Mouse (Mus musculus) limb, embryonic 11.5 days (tissue): ENCODE data around the gene Foxp2. TPM values are rescaled to one million over a fixed set of nuclear protein-coding genes. Genes with fewer than 3 reads are reported as not detected.

Experiments
- ATAC-seq: fragments of 200-750 bp; cut with Nextera tagmentation; 2 replicates; pipeline ENCODE4 v1.8.0; 2017; ENCODE audit warnings: low read depth; ENCODE audit not compliant: insufficient number of reproducible peaks, low FRiP score, low TSS enrichment
- DNase-seq: peaks from one replicate; pipeline ENCODE4 v3.0.0-alpha.2; 2015; ENCODE audit warnings: low spot score
- H3K27ac ChIP-seq: fragments of 300-500 bp; sonication (generic); replicated peaks from 2 replicates; pipeline ENCODE4 v1.5.1; 2014; ENCODE audit warnings: low read depth, mild to moderate bottlenecking, low read length
- H3K27me3 ChIP-seq: fragments of 300-500 bp; sonication (generic); 2 replicates; pipeline ENCODE4 v1.6.1; 2014; ENCODE audit warnings: mild to moderate bottlenecking, low read length, mixed read lengths; ENCODE audit not compliant: control insufficient read depth, insufficient read depth
- H3K36me3 ChIP-seq: fragments of 300-500 bp; sonication (generic); 2 replicates; pipeline ENCODE4 v1.6.1; 2014; ENCODE audit warnings: mild to moderate bottlenecking, low read length, moderate library complexity, mixed read lengths; ENCODE audit not compliant: control insufficient read depth, insufficient read depth
- H3K4me1 ChIP-seq: fragments of 300-500 bp; sonication (generic); 2 replicates; pipeline ENCODE4 v1.6.1; 2014; ENCODE audit warnings: low read length, mixed read lengths; ENCODE audit not compliant: control insufficient read depth, insufficient read depth
- H3K4me2 ChIP-seq: fragments of 300-500 bp; sonication (generic); 2 replicates; pipeline ENCODE4 v1.6.1; 2014; ENCODE audit warnings: low read depth, mild to moderate bottlenecking, moderate library complexity; ENCODE audit not compliant: severe bottlenecking
- H3K4me3 ChIP-seq: fragments of 300-500 bp; sonication (generic); 2 replicates; pipeline ENCODE4 v1.5.1; 2014; ENCODE audit warnings: low read depth, low read length
- H3K9ac ChIP-seq: fragments of 300-500 bp; sonication (generic); 2 replicates; pipeline ENCODE4 v1.6.1; 2014; ENCODE audit warnings: mild to moderate bottlenecking, low read length
- H3K9me3 ChIP-seq: fragments of 300-500 bp; sonication (generic); 2 replicates; pipeline ENCODE4 v1.6.1; 2016; ENCODE audit warnings: low read length; ENCODE audit not compliant: control insufficient read depth
- WGBS: fragments of 180-500 bp; shearing (Covaris S2); extraction: QIAGEN DNeasy Blood & Tissue Kit; methylation state at CpG from one replicate; pipeline ENCODE4 v1.1.7; 2014; 5-methylcytosine and 5-hydroxymethylcytosine counted together
- polyA plus RNA-seq: library from polyadenylated mRNA; unstranded; fragments of >200 nt; fragmentation: Nextera tagmentation; extraction: Ambion mirVana; gene quantifications from 2 replicates; pipeline ENCODE4 v1.2.1, GENCODE M21; 2014

The Foxp2 gene
- polyA plus RNA-seq, 1 experiment from 2014 or later = 24.2 TPM

GRCm38 (mm10) chr6:15355852-15356251 is 454.7 kb downstream of the Foxp2 start:
- Histone ChIP-seq H3K4me2 (no peak overlapping the region), H3K36me3 (no peaks in the 10 kb centered on the region), H3K27ac (no peak overlapping the region), H3K9me3 (no peaks in the 10 kb centered on the region), H3K4me3 (no peak overlapping the region), H3K4me1 (no peaks in the 10 kb centered on the region), H3K9ac (no peak overlapping the region), H3K27me3 (no peaks in the 10 kb centered on the region)
- ATAC-seq = no peak
- WGBS = 75% methylated on average over 4 of the region's 4 CpGs
- DNase-seq = no peak

- Histone ChIP-seq H3K27me3 (no peaks in the 10 kb centered on the region), H3K36me3 (no peaks in the 10 kb centered on the region), H3K9ac (no peak overlapping the region), H3K4me3 (no peak overlapping the region), H3K27ac (no peak overlapping the region), H3K4me1 (no peaks in the 10 kb centered on the region; the same call in 1 of the 2 replicates), H3K4me2 (no peak overlapping the region), H3K9me3 (no peaks in the 10 kb centered on the region)
- WGBS = 83% methylated on average over 8 of the region's 8 CpGs
- ATAC-seq (no peak), DNase-seq (no peak)
Observed at GRCm38 (mm10) chr6:15370281-15370680, 469.1 kb downstream of the Foxp2 start.

GRCm38 (mm10) chr6:15370827-15371226 is 469.7 kb downstream of the Foxp2 start:
- Histone ChIP-seq H3K4me2 (no peak overlapping the region), H3K9me3 (no peaks in the 10 kb centered on the region), H3K27ac (no peak overlapping the region), H3K4me3 (no peak overlapping the region), H3K4me1 (no peaks in the 10 kb centered on the region; the same call in 1 of the 2 replicates), H3K9ac (no peak overlapping the region), H3K36me3 (no peaks in the 10 kb centered on the region), H3K27me3 (no peaks in the 10 kb centered on the region)
- 89% methylated on average over 4 of the region's 4 CpGs for WGBS
- ATAC-seq = no peak
- DNase-seq = no peak

DNA sequence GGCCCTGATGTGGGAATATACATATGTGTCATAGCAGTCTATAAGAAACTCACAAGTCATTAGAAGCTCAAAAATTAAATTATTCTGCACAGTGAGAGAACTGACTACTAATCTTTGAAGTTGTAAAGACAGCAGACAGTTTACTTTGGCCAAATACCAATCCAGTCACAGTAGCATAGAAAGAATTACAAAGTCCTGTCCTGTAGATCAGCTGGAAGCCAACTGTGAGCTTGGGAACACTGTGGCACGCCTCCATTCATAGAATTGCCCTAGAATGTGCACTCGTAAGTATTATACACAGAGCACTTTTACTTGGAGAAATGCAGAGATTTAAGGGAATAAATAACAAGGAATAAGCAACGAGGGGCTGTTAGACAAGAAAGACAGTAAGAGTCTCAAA is 472.5 kb downstream of the Foxp2 start:
- no peak for DNase-seq
- Histone ChIP-seq H3K27me3 (no peaks in the 10 kb centered on the region), H3K4me2 (no peak overlapping the region), H3K36me3 (no peaks in the 10 kb centered on the region), H3K4me1 (peaks cover 6% of the 10 kb centered on the region), H3K4me3 (no peak overlapping the region), H3K9ac (no peak overlapping the region), H3K9me3 (no peaks in the 10 kb centered on the region), H3K27ac (no peak overlapping the region)
- 86% methylated on average over 3 of the region's 3 CpGs for WGBS
- no peak for ATAC-seq

DNA sequence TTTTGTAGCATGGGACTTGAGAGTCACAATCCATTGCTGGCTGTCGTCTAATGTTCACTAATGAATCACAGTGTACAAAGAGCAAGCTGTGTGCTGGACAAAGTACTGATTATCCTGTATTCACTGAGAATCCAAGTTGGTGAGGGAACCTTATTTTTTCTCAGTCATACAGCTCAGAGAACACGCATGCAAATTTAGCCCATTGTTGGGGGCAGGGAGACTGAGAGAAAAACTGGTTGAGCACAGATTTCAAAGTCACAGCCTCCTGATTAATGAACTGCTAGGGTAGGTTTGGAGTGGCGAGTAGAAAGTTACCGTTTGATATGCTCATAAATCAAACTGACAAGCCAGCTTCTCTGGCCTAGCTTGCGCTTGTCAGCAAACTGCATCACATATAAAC is 477.1 kb downstream of the Foxp2 start:
- H3K4me3 ChIP-seq = no peak overlapping the region
- no peaks in the 10 kb centered on the region for H3K36me3 ChIP-seq
- H3K4me1 ChIP-seq = peaks cover 6% of the 10 kb centered on the region
- no peak overlapping the region for H3K9ac ChIP-seq
- 23% methylated on average over 5 of the region's 5 CpGs for WGBS
- H3K9me3 ChIP-seq = no peaks in the 10 kb centered on the region
- H3K27me3 ChIP-seq = no peaks in the 10 kb centered on the region
- H3K27ac ChIP-seq = no peak overlapping the region
- DNase-seq = peak; percentile 38
- no peak overlapping the region for H3K4me2 ChIP-seq
- ATAC-seq = 0 out of 2 replicates have a peak, but pooled peaks have one; percentile 39

DNA sequence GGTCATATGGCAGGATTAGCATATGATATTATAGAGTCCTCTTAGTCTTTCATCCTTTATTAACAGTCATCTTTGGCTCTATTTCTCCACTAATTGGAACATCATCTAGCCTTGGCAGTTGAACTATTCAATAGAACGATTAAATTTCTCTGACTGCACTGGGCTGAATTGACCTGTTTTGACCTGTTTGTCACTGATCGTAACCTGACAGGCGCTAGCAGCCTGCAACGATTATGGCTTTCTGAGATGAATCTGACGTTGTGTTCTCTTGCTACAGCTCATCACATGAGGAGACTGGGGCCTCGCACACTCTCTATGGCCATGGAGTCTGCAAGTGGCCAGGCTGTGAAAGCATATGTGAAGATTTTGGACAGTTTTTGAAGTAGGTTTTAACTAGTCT is 495.3 kb downstream of the Foxp2 start:
- ATAC-seq (no peak), DNase-seq (no peak)
- H3K4me1 ChIP-seq = no peaks in the 10 kb centered on the region
- H3K9me3 ChIP-seq = no peaks in the 10 kb centered on the region
- H3K27me3 ChIP-seq = no peaks in the 10 kb centered on the region
- no peak overlapping the region for H3K27ac ChIP-seq
- no peak overlapping the region for H3K4me3 ChIP-seq
- no peaks in the 10 kb centered on the region for H3K36me3 ChIP-seq
- no peak overlapping the region for H3K4me2 ChIP-seq
- 35% methylated on average over 6 of the region's 6 CpGs for WGBS
- H3K9ac ChIP-seq = no peak overlapping the region

GRCm38 (mm10) chr6:15397485-15397884 is 496.3 kb downstream of the Foxp2 start:
- no peak overlapping the region for H3K9ac ChIP-seq
- ATAC-seq (no peak), DNase-seq (no peak)
- H3K9me3 ChIP-seq = no peaks in the 10 kb centered on the region
- 59% methylated on average over 5 of the region's 5 CpGs for WGBS
- no peak overlapping the region for H3K4me2 ChIP-seq
- no peak overlapping the region for H3K27ac ChIP-seq
- H3K4me1 ChIP-seq = no peaks in the 10 kb centered on the region
- no peaks in the 10 kb centered on the region for H3K27me3 ChIP-seq
- no peaks in the 10 kb centered on the region for H3K36me3 ChIP-seq
- no peak overlapping the region for H3K4me3 ChIP-seq

DNA sequence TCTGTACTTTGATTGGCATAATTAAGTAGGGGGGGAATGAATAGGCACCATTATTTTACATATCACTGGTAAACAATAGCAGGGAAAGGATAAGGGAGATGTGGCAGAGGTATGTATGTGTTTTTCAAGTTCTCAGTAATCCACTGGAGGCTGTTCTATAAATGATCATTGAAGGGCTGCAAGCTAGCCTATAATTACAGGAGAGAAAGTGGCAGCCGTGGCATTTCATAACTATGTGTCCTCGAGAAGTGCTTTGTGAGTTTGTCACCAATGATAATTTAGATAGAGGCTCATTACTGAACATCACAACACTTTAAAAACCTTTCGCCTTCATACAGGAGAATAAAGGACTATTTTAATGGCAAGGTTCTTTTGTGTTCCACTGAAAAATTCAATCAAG is 500.0 kb downstream of the Foxp2 start:
- Histone ChIP-seq H3K9ac (no peak overlapping the region), H3K4me2 (no peak overlapping the region), H3K36me3 (no peaks in the 10 kb centered on the region), H3K4me1 (no peaks in the 10 kb centered on the region), H3K4me3 (no peak overlapping the region), H3K9me3 (no peaks in the 10 kb centered on the region), H3K27ac (no peak overlapping the region), H3K27me3 (no peaks in the 10 kb centered on the region)
- WGBS = 70% methylated on average over 3 of the region's 3 CpGs
- no peak for DNase-seq
- no peak for ATAC-seq

DNA sequence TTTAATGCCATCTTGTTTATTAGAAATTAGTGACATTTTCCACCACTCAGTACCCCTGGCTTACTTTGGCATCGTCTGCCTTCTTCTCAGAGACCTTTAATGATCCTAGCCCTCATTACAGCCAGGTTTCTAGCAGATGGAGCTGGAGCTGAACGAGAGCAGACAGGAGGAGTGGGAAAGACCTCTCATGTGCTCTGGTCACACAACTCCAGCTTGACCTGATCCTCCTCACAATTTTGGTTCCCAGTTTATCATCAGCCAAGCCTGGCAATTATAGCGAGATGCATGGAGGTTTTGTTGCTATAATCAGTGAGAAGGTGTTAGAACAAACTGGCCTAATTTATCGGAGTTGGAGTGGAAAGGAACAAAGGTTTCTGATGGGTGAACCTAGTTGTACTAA is 500.9 kb downstream of the Foxp2 start:
- ATAC-seq = no peak
- no peaks in the 10 kb centered on the region for H3K36me3 ChIP-seq
- DNase-seq = no peak
- H3K9ac ChIP-seq = no peak overlapping the region
- H3K9me3 ChIP-seq = no peaks in the 10 kb centered on the region
- H3K4me3 ChIP-seq = no peak overlapping the region
- no peaks in the 10 kb centered on the region for H3K4me1 ChIP-seq
- no peak overlapping the region for H3K4me2 ChIP-seq
- H3K27me3 ChIP-seq = no peaks in the 10 kb centered on the region
- 42% methylated on average over 4 of the region's 4 CpGs for whole genome bisulfite sequencing
- H3K27ac ChIP-seq = no peak overlapping the region
